Mouse (Mus musculus) gastrocnemius, postnatal 36 days (tissue): ENCODE data around the gene Il17ra. TPM values are rescaled to one million over a fixed set of nuclear protein-coding genes. Genes with fewer than 3 reads are reported as not detected.

Experiments
- DNase-seq, 2 experiments: peaks; one replicate each; pipeline ENCODE4 v3.0.0; 2022
- intact Hi-C: fragments of 180-260 bp; cut with DNase I; formaldehyde crosslinking; loops from one replicate; pipeline ENCODE4 v1.15.1; 2025
- total RNA-seq, 2 experiments: library from RNA; stranded (reverse); gene quantifications; 2 replicates each; pipeline ENCODE4 v1.2.3; 2021

Gene Il17ra
- total RNA-seq, 2 experiments from 2014 or later: 1.7 TPM

DNA sequence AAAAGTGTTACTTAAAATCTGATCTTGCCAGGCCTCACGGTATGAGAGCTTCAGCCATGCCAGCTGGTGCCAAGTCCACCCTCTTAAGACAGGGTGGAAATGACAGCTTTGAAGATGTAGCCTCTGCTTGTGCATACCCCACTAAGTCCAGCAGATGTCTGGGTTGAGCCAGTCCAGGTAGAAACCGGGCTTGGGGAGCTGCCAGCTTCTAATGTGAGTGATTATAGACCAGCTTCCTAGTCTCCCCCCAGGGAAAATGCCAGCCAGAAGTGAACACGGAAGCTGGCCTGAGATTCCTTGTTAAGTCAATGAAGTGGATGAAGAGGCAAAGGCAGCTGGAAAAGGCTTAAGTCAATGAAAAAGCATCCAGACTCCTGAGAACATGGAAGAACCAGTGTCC, 33.5 kb downstream of the Il17ra start:
- intact Hi-C loops: no loop called here
- no peak for DNase-seq

DNA sequence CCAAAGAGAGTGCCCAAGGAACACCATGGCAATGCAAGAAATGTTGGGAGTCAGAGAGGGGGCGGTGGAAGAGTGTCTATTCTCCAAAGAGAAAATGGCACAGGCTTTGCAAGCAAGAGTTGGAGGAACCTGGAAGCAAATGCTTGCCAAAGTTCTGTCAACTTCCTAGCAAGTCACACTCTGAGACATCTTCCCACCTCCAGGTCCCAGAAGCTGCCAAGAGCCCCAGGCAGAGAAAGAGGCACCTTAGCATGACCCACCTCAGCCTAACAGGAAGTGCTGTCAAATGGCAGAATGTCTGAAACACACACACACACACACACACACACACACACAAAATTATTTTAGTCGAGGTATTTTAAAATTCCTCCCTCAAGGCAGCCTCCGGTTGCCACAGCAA, 41.0 kb downstream of the Il17ra start:
- DNase-seq: no peak
- intact Hi-C loops: no loop called here

DNA sequence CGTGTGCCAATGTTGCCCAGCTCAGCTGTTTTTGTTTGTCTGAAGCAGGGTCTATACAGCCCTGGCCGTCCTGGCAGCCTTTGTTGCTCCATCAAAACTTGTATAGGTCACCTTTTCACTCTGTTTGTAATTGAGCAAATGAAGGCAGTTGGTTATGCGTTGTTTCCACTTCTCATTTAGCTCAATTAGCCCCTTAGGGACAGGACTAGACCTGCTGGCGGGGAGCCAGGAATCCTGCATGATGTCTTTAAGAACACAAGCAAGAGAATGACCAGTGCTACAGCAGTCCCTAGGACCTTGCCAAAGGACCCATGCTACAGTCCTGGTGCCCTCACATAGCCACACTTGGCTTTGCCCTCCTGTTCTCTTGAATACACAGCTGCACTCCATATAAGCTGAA, 42.5 kb downstream of the Il17ra start:
- intact Hi-C loops: no loop called here
- DNase-seq: no peak

DNA sequence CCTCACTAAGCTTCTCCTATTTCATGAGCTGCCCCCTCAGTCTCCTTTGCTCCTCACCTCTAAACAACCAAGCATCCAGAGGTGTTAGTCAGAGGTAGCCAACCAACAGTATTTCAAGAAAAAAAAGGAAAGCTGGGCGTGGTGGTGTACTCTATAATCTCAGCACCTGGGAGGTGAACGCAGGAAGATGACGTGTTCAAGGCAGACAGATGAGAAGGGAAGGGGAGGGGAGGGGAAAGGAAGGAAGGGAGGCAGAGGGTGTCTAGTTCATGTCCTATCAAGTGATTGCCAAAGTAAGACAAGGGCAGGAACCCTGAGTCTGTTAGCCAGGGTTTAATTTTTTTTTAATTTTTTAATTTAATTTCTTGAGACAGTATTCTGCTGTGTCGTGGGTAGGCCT, 45.6 kb downstream of the Il17ra start:
- intact Hi-C loops: no loop called here
- no peak for DNase-seq

DNA sequence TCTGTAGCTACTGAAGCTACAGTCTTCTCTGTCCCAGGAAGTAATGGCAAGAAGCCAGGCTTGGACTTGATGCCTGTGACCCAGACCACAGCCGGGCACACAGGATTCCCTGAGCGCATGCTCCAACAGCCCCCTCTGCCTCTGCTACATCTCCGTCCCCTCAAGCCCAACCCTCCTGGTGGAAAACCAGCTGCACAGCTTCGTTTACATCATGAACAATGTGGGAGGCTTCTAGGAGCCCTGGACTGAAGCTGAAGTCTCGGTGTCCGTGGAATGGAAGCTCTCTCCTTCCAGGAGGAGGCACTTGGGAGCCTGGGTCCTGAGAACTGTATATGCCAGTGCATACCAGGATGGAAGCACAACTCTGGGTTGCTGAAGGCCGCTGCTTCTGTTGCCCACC, 46.9 kb downstream of the Il17ra start:
- DNase-seq: no peak
- intact Hi-C loops: no loop called here

DNA sequence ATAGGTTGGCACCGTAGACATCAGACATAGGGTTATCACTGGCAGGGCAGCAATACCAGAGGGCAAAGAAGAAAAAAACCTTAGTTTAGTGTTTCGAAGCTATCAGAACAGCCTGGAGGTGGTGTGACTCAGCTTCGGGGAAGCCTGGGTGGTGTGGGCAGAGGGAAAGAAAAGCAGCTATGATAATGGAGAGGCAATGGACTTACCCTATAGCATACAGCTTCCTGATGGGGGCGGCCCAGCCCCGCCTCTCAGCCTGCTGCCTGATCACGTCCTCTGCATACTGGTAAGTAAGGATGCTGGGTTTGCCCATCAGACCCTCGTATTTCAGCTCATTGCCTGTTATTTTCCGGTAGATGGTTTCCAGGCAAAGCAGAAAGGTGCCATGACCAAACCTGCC, 47.4 kb downstream of the Il17ra start:
- intact Hi-C loops: no loop called here
- no peak for DNase-seq

DNA sequence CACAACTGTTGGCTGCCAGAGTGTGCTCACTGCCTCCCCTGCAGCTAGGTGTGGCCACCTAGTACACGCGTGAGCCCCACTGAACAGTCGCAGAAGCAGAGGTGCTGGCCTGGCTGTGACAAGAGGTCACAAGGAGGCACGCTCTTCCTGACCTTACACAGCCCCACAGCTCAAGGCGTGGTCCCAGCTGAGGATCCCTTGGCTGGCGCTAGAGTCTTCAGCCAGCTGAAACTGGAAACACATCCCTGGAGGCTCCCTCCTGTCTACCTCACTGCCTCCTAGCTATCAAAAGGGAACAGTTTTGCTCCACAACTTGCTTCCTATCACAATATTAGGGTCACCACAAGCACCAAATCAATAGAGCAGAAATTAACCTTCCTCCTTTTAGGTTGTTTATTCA, 48.2 kb downstream of the Il17ra start:
- DNase-seq: no peak
- intact Hi-C loops: no loop called here

DNA sequence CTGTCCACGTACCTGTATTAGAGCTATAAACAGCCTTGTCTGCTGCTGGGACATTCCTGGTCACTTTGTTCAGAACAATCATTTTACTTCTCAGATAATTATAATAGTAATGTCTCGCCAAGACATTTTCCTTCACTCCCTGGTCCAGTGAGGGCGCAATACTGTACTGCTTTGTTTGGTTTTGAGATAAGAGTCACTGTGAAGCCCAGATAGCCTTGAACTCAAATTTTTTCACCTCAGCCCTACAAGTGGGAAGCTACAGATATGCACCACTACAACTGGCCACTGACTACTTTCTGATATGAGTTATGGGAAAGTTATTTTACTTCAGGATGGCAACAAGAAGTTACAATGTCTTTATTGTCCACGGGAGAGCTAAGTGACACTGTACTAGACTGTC, 53.4 kb downstream of the Il17ra start:
- DNase-seq: no peak
- intact Hi-C loops: no loop called here

DNA sequence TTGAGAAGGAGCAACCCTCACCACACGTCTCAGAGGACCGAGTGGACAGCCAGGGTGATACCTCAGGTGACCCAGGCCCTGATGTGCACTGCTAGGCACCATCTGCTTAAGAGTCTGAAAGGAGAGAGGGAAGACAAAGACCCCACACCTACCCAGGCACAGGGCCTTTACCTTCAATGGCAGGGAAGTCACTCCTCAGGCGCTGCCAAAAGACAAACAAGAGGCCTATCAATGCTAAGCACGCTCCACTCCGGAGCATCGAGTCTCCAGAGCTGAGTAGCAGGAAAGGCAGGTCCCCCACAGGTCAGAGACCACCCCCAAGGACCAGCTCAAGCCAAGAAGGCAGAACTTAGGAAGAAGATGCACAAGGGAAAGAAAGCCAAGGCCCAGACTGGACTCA, 53.8 kb downstream of the Il17ra start:
- intact Hi-C loops: no loop called here
- DNase-seq: no peak

DNA sequence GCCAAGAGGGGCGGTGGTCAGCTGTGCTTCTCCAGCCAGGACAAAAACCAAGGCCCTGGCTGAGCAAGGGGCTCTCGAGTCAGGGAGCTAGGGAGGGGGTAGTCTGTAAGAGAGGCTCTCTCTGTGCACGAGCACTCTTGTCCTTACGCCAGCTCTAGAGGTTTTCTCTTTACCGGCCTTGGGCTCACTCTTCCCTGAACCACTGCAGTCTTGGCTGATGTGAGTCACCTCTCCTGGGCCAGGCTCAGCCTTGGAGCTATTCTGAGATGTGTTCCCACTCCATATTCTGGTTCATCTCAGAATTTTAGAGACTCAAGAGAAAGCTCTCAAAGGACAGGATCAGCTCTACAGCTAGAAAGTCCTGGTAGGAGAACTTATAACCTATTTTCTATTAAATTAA, 54.3 kb downstream of the Il17ra start:
- DNase-seq: no peak
- intact Hi-C loops: no loop called here

DNA sequence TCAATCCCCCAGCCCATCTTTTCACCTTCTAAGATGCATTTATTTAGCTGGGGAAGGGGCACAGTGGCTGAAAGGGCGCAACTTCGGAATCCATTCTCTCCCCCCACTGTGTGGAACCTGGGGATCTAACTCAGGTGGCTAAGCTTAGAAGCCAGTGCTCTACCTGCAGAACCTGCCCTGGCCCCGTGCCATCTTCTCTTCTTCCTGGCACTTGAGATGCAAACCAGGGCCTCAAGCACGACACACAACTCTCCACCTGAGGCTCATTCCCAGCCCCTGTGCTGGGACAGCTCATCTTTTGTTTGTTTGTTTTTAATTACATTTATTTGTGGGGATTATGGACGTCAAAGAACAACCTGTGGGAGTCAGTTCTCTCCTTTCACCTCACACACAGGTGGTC, 56.6 kb downstream of the Il17ra start:
- intact Hi-C loops: no loop called here
- no peak for DNase-seq

DNA sequence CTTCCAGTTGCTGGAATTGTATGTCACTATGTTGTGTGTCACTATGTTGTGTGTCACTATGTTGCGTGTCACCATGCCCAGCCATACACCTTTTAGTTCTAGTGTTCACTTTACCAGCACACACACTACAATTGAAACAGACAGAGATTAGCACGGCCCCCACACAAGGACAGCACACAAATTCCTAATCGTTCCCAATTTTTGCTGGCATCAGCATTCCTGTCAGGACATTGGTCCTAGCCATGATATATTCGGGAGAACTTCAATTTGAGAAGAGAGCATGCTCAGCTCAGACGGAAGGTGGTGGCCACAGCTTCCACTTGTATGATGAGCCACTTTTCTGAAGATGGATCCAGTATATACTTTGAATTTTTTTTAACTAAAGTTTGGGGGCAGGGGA, 61.7 kb downstream of the Il17ra start:
- intact Hi-C loops: no loop called here

DNA sequence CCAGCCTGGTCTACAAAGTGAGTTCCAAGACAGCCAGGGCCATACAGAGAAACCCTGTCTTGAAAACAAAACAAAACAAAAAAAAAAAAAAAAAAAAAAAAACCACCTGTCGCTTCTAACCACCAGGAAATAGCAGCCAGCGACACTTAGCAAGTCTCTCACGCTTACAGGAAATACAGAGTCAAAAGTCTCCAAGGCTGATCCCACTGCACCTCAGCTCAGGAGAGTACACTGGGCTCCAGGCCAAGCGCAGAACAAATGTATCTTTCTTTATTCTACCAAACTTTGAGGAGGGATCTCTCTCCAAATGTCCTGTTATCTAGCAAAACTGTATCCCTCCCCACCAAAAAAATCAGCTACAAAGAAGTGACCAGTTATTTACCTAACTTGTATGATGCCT, 66.1 kb downstream of the Il17ra start:
- no peak for DNase-seq
- intact Hi-C loops: no loop called here

More for the DNA sequence above, 61.7 kb downstream of the Il17ra start:
- no peak for DNase-seq

DNA sequence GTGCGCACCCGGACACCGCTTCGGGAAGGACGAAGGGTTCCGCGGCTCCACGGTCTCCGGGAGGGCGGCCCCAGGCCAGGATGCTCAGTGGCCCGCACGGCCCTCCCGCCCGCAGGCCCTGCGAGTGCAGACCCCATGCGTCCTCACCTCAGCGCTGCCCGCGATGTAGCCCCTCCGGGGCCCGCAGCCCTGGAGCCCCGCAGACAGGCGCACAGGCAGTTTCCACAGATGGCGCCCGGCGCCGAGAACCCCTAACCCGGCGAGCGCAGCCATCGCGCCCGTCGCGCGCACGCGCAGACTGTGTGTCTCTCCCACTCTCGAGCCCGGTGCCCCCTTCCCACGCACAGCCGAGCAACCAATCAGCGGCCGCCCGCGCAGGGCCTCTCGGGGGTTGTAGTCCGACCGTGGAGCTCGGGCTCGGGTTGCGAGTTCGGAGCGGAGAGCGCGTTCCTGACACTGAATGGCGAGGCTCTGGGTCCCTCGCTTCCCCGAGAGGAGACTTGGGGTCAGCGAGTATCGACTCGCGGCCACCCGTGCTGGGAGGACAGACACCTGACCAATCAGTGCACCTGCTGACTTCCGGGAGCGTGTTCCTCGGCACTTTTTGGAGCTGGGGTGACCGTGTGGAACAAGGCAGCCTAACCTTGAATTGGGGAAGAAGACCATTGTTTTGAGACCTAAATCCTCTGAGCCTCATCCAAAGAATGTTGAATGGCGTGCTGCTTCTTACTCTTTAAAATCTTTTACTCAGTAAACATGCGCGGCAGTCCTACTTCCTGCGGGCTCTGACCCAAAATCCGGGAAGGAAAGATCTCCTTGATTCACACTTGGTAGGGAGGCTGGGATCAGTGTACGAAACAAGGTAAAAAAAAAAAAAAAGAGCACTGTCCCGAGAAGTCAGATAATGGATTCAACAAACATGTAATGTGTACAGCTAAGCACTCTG, 68.2 kb downstream of the Il17ra start, which contains the start of gene Hdhd5:
Hdhd5 (minus strand) TSS at position 300 of the 946 bp plus-strand sequence.
- peak; percentile 88 to 92 for DNase-seq
- intact Hi-C loops: no loop called here

DNA sequence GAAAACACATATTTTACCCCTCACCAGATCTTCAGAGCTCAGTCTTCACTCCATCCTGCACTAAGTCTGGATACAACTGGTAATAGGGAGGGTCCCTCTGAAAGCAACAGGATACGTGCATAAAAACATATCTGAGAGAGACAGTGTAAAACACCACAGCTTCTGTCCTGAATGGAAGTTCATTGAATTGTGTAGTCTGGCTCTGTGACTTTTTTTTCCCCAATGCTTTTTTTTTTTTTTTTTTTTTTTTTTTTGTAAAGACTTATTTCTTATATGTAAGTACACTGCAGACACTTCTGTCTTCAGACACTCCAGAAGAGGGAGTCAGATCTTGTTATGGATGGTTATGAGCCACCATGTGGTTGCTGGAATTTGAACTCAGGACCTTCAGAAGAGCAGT, 69.5 kb downstream of the Il17ra start:
- intact Hi-C loops: no loop called here

DNA sequence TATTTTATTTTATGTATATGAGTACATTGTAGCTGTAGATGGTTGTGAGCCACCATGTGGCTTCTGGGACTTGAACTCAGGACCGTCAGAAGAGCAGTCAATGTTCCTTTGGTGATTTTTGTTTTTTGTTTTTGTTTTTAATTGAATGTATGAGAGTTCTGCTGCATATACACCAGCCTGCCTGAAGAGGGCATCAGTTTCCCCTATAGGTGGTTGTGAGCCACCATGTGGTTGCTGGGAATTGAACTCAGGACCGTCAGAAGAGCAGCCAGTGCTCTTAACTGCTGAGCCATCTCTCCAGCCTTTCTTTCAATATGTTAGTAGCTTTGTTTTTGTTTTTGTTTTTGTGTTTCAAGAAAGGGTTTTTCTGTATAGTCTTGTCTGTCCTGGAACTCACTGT, 73.3 kb downstream of the Il17ra start:
- no peak for DNase-seq
- intact Hi-C loops: no loop called here

More for the DNA sequence above, 69.5 kb downstream of the Il17ra start:
- no peak for DNase-seq

Other genes starting within 250 kb of the Il17ra start
- not detected for gene D330020A13Rik, start 168.9 kb upstream of the Il17ra start, total RNA-seq
- gene B4galnt3, start 168.7 kb upstream of the Il17ra start, total RNA-seq: 1 to 10 TPM in 1 of 2 experiments, under 1 TPM in 1; 0.99 to 1.7 TPM
- gene Kdm5a, start 99.1 kb upstream of the Il17ra start, total RNA-seq: 10 to 100 TPM; 18.9 to 20.5 TPM
- 1 to 10 TPM; 3.5 to 4.4 TPM for gene Ccdc77, start 98.9 kb upstream of the Il17ra start, total RNA-seq
- not detected for gene Tmem121b, start 30.6 kb downstream of the Il17ra start, total RNA-seq
- gene Hdhd5, start 68.1 kb downstream of the Il17ra start, total RNA-seq: 10 to 100 TPM; 23.5 to 27.8 TPM
- gene Cecr2, start 203.1 kb downstream of the Il17ra start, total RNA-seq: 10 to 100 TPM in 1 of 2 experiments, 1 to 10 TPM in 1; 7.8 to 18.8 TPM